Mouse (Mus musculus) MEL-GATA-1-ER (cell line): ENCODE measurements around the gene Gm42417.
"Not testable (repeated sequence)": the region's sequence is repeated elsewhere in the genome, so short reads cannot be mapped to it uniquely, and the experiment has no call there.

Experiments
- DNase-seq: peaks from one replicate; pipeline ENCODE4 v3.0.0-alpha.2; 2012; ENCODE audit warnings: low read depth; ENCODE audit errors: extremely low read depth

The Gm42417 gene

GRCm38 (mm10) chr1:36545845-36546600 is 6.8 kb upstream of the Gm42417 start:
- DNase-seq = peak; percentile 55

- no peak for DNase-seq
Observed at GRCm38 (mm10) chr1:36545382-36545781, 6.2 kb upstream of the Gm42417 start.

- DNase-seq = no peak
Observed at GRCm38 (mm10) chr1:36542925-36543324, 3.7 kb upstream of the Gm42417 start.

GRCm38 (mm10) chr1:36541844-36542243 is 2.6 kb upstream of the Gm42417 start:
- no peak for DNase-seq

- DNase-seq = no peak
Observed at GRCm38 (mm10) chr1:36540807-36541206, 1.6 kb upstream of the Gm42417 start.

GRCm38 (mm10) chr1:36540132-36540531 is 903 bp upstream of the Gm42417 start:
- no peak for DNase-seq

- no peak for DNase-seq
Observed at GRCm38 (mm10) chr1:36538727-36539126, 502 bp downstream of the Gm42417 start.

GRCm38 (mm10) chr1:36536783-36537182 is 2.4 kb downstream of the Gm42417 start, which contains the start of gene Ankrd23:
Ankrd23 (minus strand) TSS chr1:36536883.
- not testable (repeated sequence) for DNase-seq

- no peak for DNase-seq
Observed at GRCm38 (mm10) chr1:36536397-36536728, 2.9 kb downstream of the Gm42417 start.

GRCm38 (mm10) chr1:36535477-36536396 is 3.5 kb downstream of the Gm42417 start:
- DNase-seq = no peak

GRCm38 (mm10) chr1:36534595-36535058 is 4.6 kb downstream of the Gm42417 start:
- DNase-seq = no peak

GRCm38 (mm10) chr1:36533546-36533945 is 5.7 kb downstream of the Gm42417 start:
- DNase-seq = no peak

GRCm38 (mm10) chr1:36531461-36531860 is 7.8 kb downstream of the Gm42417 start:
- no peak for DNase-seq

- DNase-seq = no peak
Observed at GRCm38 (mm10) chr1:36530962-36531361, 8.3 kb downstream of the Gm42417 start.

GRCm38 (mm10) chr1:36530485-36530884 is 8.7 kb downstream of the Gm42417 start:
- no peak for DNase-seq

GRCm38 (mm10) chr1:36529875-36530274 is 9.4 kb downstream of the Gm42417 start:
- no peak for DNase-seq

- no peak for DNase-seq
Observed at GRCm38 (mm10) chr1:36529274-36529673, 10.0 kb downstream of the Gm42417 start.

GRCm38 (mm10) chr1:36528351-36528750 is 10.9 kb downstream of the Gm42417 start:
- no peak for DNase-seq

GRCm38 (mm10) chr1:36526903-36527302 is 12.3 kb downstream of the Gm42417 start:
- DNase-seq = no peak

- no peak for DNase-seq
Observed at GRCm38 (mm10) chr1:36525774-36526173, 13.5 kb downstream of the Gm42417 start.

- no peak for DNase-seq
Observed at GRCm38 (mm10) chr1:36524058-36524457, 15.2 kb downstream of the Gm42417 start.

- no peak for DNase-seq
Observed at GRCm38 (mm10) chr1:36523332-36524013, 15.8 kb downstream of the Gm42417 start.
